Mouse (Mus musculus) stomach, embryonic 15.5 days (tissue): ENCODE results near the gene Samd9l. TPM values are rescaled to one million over a fixed set of nuclear protein-coding genes. Genes with fewer than 3 reads are reported as not detected.
A peak's percentile ranks its signal among the peaks of the same experiment; 100 is the strongest.
"Not testable (repeated sequence)": the region's sequence is repeated elsewhere in the genome, so short reads cannot be mapped to it uniquely, and the experiment has no call there.

Source experiments
- ATAC-seq: fragments of 200-750 bp; cut with Nextera tagmentation; 2 replicates; pipeline ENCODE4 v1.8.0; 2017; ENCODE audit warnings: low read depth, moderate number of reproducible peaks, moderate TSS enrichment; ENCODE audit not compliant: insufficient read depth, low FRiP score
- H3K27ac ChIP-seq: fragments of 300-500 bp; sonication (generic); 2 replicates; pipeline ENCODE4 v1.5.1; 2015; ENCODE audit warnings: mild to moderate bottlenecking, inconsistent platforms
- H3K27me3 ChIP-seq: fragments of 300-500 bp; sonication (generic); replicated peaks from 2 replicates; pipeline ENCODE4 v1.6.1; 2015; ENCODE audit warnings: inconsistent platforms
- H3K36me3 ChIP-seq: fragments of 300-500 bp; sonication (generic); 2 replicates; pipeline ENCODE4 v1.6.1; 2015; ENCODE audit warnings: inconsistent platforms
- H3K4me1 ChIP-seq: fragments of 300-500 bp; sonication (generic); 2 replicates; pipeline ENCODE4 v1.6.1; 2015; ENCODE audit warnings: inconsistent platforms
- H3K4me2 ChIP-seq: fragments of 300-500 bp; sonication (generic); 2 replicates; pipeline ENCODE4 v1.6.1; 2015; ENCODE audit warnings: mild to moderate bottlenecking, inconsistent platforms
- H3K4me3 ChIP-seq: fragments of 300-500 bp; sonication (generic); replicated peaks from 2 replicates; pipeline ENCODE4 v1.5.1; 2015; ENCODE audit warnings: inconsistent platforms
- H3K9ac ChIP-seq: fragments of 300-500 bp; sonication (generic); 2 replicates; pipeline ENCODE4 v1.6.1; 2015; ENCODE audit warnings: inconsistent platforms
- H3K9me3 ChIP-seq: fragments of 300-500 bp; sonication (generic); 2 replicates; pipeline ENCODE4 v1.6.1; 2016; ENCODE audit warnings: inconsistent platforms
- WGBS: fragments of 180-500 bp; shearing (Covaris S2); methylation state at CpG from one replicate; pipeline ENCODE4 v1.1.7; 2015; 5-methylcytosine and 5-hydroxymethylcytosine counted together
- polyA plus RNA-seq: library from polyadenylated mRNA; unstranded; fragments of >200 nt; fragmentation: Nextera tagmentation; extraction: Ambion mirVana; gene quantifications from 2 replicates; pipeline ENCODE4 v1.2.1, GENCODE M21; 2015

Samd9l gene
- 10.2 and 11.5 TPM in 2 replicates for polyA plus RNA-seq

GRCm38 (mm10) chr6:3399340-3400068 is at the start of gene Samd9l:
TSS of gene Samd9l (minus strand) at chr6:3399572.
- H3K9me3 ChIP-seq, H3K9ac ChIP-seq, H3K27me3 ChIP-seq, H3K4me1 ChIP-seq, H3K36me3 ChIP-seq, H3K27ac ChIP-seq: not testable (repeated sequence)
- Histone ChIP-seq H3K4me2 (peak within 1 kb of the TSS; percentile 30), H3K4me3 (peak within 1 kb of the TSS; percentile 29)
- ATAC-seq, result peak; percentile 68; the same call in 1 of the 2 replicates
- 34% methylated on average over 4 of the region's 4 CpGs for WGBS

- no peaks in the 10 kb centered on the region for H3K36me3 ChIP-seq
- H3K4me3 ChIP-seq, result no peak overlapping the region
- WGBS, result 7% methylated on average over 5 of the region's 5 CpGs
- H3K27me3 ChIP-seq, result no peaks in the 10 kb centered on the region
- no peak overlapping the region for H3K9ac ChIP-seq
- ATAC-seq, result peak; percentile 47; the same call in 1 of the 2 replicates
- no peaks in the 10 kb centered on the region for H3K9me3 ChIP-seq
- H3K4me1 ChIP-seq, result no peaks in the 10 kb centered on the region
- no peak overlapping the region for H3K27ac ChIP-seq
- no peak overlapping the region for H3K4me2 ChIP-seq
These were observed 48.0 kb upstream of the Samd9l start for GRCm38 (mm10) chr6:3447404-3447803.

DNA sequence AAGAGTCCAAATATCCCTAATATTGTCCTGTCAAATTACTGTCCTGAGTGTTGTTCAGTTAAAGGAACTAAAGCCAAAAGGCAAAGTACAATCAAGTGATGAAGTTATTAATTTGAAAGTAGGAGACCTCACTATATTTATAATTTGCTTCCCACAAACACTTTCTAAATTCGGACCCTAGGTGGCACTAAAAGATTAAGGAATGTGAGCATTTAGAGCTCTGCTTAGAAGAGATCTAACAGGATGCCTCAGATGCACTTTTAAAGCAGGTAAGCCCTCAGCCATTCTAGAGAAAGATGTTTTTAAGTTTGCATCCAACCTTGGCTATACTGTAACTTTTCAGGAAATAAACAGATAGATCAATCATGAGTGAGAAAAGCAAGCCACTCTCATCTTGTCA is 44.5 kb upstream of the Samd9l start:
- 12% methylated on average over 1 of the region's 1 CpGs for WGBS
- Histone ChIP-seq H3K4me2 (no peak overlapping the region), H3K27ac (no peak overlapping the region), H3K4me1 (no peaks in the 10 kb centered on the region), H3K4me3 (no peak overlapping the region), H3K9ac (no peak overlapping the region), H3K27me3 (no peaks in the 10 kb centered on the region), H3K36me3 (no peaks in the 10 kb centered on the region), H3K9me3 (no peaks in the 10 kb centered on the region)
- no peak for ATAC-seq

DNA sequence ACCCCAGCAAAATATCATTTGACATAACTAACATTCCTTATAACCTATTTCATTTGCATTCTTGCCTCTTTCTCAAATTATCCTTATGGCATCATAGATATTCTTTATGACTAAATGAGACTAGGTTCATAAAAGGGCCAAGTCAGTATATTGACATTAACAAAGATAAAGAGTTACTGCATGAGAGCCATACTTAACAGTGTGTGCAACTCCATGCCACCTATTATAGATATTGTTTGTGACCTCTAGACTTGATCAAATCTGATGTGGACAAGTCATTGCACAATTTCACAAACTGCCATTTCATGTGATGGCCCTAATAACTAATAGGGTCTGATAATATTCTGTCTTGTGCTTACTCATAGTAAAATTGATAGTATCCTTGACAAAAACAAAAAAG is 36.7 kb upstream of the Samd9l start:
- Histone ChIP-seq H3K4me3 (no peak overlapping the region), H3K36me3 (no peaks in the 10 kb centered on the region), H3K27me3 (no peaks in the 10 kb centered on the region), H3K4me1 (no peaks in the 10 kb centered on the region), H3K4me2 (no peak overlapping the region), H3K9me3 (no peaks in the 10 kb centered on the region), H3K27ac (no peak overlapping the region), H3K9ac (no peak overlapping the region)
- no peak for ATAC-seq

GRCm38 (mm10) chr6:3430976-3431375 is 31.6 kb upstream of the Samd9l start:
- H3K27me3 ChIP-seq, H3K36me3 ChIP-seq, H3K4me3 ChIP-seq, H3K4me2 ChIP-seq, H3K9me3 ChIP-seq, H3K4me1 ChIP-seq, ATAC-seq, H3K27ac ChIP-seq, H3K9ac ChIP-seq: not testable (repeated sequence)
- WGBS, result 82% methylated on average over 2 of the region's 2 CpGs

DNA sequence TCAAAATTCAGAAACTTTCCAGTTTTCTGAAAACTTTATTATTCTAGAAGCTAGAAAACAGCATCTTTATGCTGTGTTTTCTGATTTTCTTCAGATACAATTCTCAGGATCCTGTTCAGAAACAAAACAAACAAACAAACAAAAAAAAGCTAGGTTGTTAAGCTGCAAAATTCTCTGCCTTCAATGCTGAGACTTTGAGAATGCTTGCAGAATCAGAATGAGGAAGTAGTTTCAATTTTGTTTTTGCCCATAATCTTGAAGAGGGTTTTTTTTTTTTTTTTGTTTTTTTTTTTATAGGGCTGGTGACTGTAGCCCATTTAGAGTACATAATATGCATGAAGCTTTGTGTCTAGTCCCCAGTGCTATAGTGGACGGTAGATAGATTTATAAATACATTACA is 27.7 kb upstream of the Samd9l start:
- WGBS, result 83% methylated on average over 1 of the region's 1 CpGs

DNA sequence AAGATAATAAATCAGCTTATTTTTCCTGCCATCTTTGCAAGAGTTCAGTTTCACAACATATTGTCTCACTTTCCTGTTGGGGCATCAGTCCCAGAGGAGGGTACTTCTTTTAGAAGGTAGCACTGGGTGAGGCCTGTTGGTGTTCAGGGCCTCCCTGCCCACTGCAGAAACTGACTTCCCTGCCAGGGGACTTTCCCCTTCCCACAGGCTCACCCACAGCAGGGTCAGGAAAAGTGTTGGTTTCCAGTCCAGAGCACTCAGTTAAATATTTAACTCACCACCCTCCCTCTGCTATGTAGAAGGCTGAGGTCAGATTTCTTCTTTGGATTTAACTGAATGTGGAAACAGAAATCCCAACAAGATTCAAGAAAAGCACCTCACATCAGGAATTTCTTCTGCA is 26.0 kb upstream of the Samd9l start:
- not testable (repeated sequence) for H3K4me2 ChIP-seq, H3K4me1 ChIP-seq, H3K9me3 ChIP-seq, H3K4me3 ChIP-seq, H3K27me3 ChIP-seq, H3K36me3 ChIP-seq, H3K9ac ChIP-seq, H3K27ac ChIP-seq
- peak; percentile 81 for ATAC-seq

More for the DNA sequence above, 27.7 kb upstream of the Samd9l start:
- no peaks in the 10 kb centered on the region for H3K27me3 ChIP-seq
- ATAC-seq, result no peak
- H3K36me3 ChIP-seq, result no peaks in the 10 kb centered on the region
- H3K4me1 ChIP-seq, result no peaks in the 10 kb centered on the region
- H3K9ac ChIP-seq, result no peak overlapping the region
- H3K27ac ChIP-seq, result no peak overlapping the region
- H3K4me2 ChIP-seq, result no peak overlapping the region
- H3K9me3 ChIP-seq, result no peaks in the 10 kb centered on the region
- H3K4me3 ChIP-seq, result no peak overlapping the region

DNA sequence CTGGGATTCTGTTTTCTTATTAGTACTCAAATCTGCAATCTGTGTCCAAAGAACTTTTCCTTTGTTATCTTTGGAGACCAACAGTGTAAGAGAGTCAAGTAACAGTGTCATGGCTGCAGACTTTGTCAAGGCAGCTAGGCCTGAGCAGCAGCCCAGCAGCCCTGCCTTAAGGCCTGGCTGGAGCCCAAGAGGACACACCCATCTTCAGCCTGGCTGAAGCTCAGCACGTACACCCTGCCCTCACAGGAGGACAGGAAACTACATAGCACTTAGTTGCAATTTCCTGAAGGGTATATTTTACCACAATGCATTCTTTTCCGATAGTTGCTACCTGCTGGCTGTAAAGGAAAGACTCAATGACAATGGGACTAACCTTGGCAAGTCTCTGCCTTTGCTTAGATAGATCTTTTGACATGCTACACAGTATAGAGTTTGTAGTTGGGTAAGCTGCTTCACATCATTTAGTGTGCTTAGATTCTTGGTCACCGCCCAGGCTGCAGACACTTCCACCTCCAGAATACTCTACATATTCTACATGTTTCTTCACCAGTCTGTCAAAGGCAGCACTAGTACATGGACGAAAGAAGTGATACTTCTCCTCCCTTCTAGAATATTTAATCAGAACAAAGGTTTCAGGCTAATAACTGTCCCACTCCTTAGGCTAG is 25.4 kb upstream of the Samd9l start:
- H3K4me2 ChIP-seq, H3K9me3 ChIP-seq, H3K27ac ChIP-seq, H3K4me3 ChIP-seq, H3K9ac ChIP-seq, H3K36me3 ChIP-seq, H3K27me3 ChIP-seq, H3K4me1 ChIP-seq: not testable (repeated sequence)
- ATAC-seq, result peak; percentile 86
- WGBS, result 12% methylated on average over 1 of the region's 4 CpGs

DNA sequence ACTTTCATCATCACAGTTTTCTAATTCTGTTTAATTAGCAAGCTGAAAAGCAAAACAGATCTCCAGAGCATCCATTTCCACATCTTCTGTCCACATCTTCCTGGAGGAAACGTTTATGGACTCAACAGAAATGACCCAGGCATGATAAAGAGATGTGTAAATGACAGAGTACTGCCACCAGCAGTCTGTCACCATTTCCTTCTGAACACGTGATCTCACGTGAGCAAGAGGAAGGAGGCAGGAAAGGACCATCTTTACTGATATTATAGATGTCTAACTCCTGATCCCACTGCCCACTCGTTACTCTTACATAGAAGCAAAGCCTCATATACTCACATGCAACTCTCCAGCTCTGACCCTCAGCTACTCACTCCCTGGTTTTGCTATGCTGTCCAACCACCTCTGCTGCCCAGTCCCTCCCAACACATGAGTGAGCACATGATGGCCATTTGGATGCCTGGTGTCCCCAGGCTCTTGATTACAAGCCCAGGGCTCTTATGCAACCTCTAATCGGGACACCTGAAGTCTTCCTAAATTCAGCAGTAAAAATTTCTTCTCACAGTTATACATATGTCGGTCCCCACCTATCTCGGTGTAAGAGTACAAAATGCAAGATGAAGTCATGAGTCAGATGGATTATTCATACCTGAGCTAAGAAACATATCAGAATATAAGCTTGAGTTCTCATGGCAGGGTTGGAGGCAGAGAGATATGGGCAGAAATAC is 2.0 kb downstream of the Samd9l start:
- peak overlapping the region; percentile 29 for H3K4me3 ChIP-seq
- not testable (repeated sequence) for ATAC-seq, H3K9me3 ChIP-seq, H3K4me1 ChIP-seq, H3K27me3 ChIP-seq, H3K36me3 ChIP-seq, H3K9ac ChIP-seq
- peak overlapping the region; percentile 19 for H3K4me2 ChIP-seq
- WGBS, result 86% methylated on average over 5 of the region's 7 CpGs
- H3K27ac ChIP-seq, result peak overlapping the region; percentile 18; the same call in 1 of the 2 replicates

- H3K27me3 ChIP-seq, H3K4me3 ChIP-seq, H3K4me1 ChIP-seq, H3K36me3 ChIP-seq, H3K27ac ChIP-seq, H3K9ac ChIP-seq, H3K9me3 ChIP-seq: not testable (repeated sequence)
- peak overlapping the region; percentile 0; the same call in 1 of the 2 replicates for H3K4me2 ChIP-seq
- WGBS, result 69% methylated on average over 4 of the region's 4 CpGs
- ATAC-seq, result peak; percentile 23; the same call in 1 of the 2 replicates
These were observed 3.3 kb downstream of the Samd9l start for GRCm38 (mm10) chr6:3395921-3396611.

DNA sequence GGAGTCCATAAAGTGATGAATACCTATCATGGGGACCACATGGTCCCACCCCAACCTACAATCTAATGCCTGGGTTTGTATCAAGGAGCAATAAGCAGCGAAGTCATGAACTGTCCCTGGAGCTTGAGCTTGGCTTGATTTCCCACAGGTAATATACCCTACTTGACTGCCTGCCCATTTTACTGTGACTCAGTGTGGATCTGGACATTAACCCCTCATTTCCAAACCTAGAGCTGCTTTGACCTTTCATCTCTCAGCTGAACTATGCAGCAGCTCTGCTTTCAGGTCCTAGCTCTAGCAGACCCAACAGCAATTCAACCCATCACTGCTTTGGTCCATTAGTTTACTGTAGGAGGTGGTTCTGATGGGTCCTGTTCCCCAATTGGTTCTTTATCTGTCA is 9.4 kb downstream of the Samd9l start:
- H3K9ac ChIP-seq, result no peak overlapping the region
- H3K27me3 ChIP-seq, result no peaks in the 10 kb centered on the region
- no peaks in the 10 kb centered on the region for H3K4me1 ChIP-seq
- H3K4me2 ChIP-seq, result no peak overlapping the region
- ATAC-seq, result no peak
- H3K36me3 ChIP-seq, result no peaks in the 10 kb centered on the region
- no peak overlapping the region for H3K27ac ChIP-seq
- no peak overlapping the region for H3K4me3 ChIP-seq
- WGBS, result 86% methylated on average over 1 of the region's 1 CpGs
- H3K9me3 ChIP-seq, result no peaks in the 10 kb centered on the region

GRCm38 (mm10) chr6:3386565-3386964 is 12.8 kb downstream of the Samd9l start:
- Histone ChIP-seq H3K4me2 (no peak overlapping the region), H3K27me3 (no peaks in the 10 kb centered on the region), H3K36me3 (no peaks in the 10 kb centered on the region), H3K4me3 (no peak overlapping the region), H3K4me1 (no peaks in the 10 kb centered on the region), H3K27ac (no peak overlapping the region), H3K9ac (no peak overlapping the region), H3K9me3 (no peaks in the 10 kb centered on the region)
- 79% methylated on average over 6 of the region's 6 CpGs for WGBS
- ATAC-seq, result no peak
